Mouse (Mus musculus) left cerebral cortex, postnatal 4 days (tissue): Measurements from ENCODE around the gene Zfp358. TPM values are rescaled to one million over a fixed set of nuclear protein-coding genes. Genes with fewer than 3 reads are reported as not detected.

Experiments
- DNase-seq: peaks from one replicate; pipeline ENCODE4 v3.0.0-alpha.2; 2022
- intact Hi-C: fragments of 180-260 bp; cut with DNase I; formaldehyde crosslinking; loops from one replicate; pipeline ENCODE4 v1.15.1; 2025
- total RNA-seq, 2 experiments: library from RNA; stranded (reverse); gene quantifications; 2 replicates each; pipeline ENCODE4 v1.2.3; 2021

Gene Zfp358
- total RNA-seq, 2 experiments from 2014 or later: 43.3 TPM

DNA sequence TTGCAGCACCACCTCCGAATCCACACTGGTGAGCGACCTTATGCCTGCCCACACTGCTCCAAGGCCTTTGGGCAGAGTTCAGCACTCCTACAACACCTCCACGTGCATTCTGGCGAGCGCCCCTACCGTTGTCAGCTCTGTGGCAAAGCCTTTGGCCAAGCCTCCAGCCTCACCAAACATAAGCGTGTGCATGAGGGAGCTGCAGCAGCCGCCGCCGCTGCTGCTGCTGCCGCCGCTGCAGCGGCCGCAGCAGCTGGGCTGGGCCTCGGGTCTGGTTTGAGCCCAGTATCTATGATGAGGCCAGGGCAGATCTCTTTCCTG is 3.5 kb downstream of the Zfp358 start:
- intact Hi-C loops: no loop called here
- no peak for DNase-seq

DNA sequence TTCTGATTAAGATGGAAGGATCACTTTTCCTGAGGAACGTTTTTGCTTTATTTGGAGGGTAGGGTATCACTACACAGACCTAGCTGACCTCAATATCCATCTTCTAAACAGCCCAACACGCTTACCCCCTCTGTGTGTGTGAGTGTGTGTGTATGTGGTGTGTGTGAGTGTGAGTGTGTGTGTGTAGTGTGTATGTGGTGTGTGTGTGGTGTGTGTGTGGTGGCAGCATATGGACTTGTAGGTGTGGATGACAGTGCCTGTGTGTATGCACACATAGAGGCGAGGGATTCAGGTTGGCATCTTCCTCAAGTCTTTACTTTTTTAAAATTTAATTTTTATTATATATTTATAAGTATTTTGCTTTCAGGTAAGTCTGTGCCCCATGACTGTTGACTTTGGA is 5.6 kb downstream of the Zfp358 start:
- DNase-seq: no peak
- intact Hi-C loops: no loop called here

- intact Hi-C loops: no loop called here
- no peak for DNase-seq
These were observed 6.8 kb downstream of the Zfp358 start for GRCm38 (mm10) chr8:3499751-3500150.

DNA sequence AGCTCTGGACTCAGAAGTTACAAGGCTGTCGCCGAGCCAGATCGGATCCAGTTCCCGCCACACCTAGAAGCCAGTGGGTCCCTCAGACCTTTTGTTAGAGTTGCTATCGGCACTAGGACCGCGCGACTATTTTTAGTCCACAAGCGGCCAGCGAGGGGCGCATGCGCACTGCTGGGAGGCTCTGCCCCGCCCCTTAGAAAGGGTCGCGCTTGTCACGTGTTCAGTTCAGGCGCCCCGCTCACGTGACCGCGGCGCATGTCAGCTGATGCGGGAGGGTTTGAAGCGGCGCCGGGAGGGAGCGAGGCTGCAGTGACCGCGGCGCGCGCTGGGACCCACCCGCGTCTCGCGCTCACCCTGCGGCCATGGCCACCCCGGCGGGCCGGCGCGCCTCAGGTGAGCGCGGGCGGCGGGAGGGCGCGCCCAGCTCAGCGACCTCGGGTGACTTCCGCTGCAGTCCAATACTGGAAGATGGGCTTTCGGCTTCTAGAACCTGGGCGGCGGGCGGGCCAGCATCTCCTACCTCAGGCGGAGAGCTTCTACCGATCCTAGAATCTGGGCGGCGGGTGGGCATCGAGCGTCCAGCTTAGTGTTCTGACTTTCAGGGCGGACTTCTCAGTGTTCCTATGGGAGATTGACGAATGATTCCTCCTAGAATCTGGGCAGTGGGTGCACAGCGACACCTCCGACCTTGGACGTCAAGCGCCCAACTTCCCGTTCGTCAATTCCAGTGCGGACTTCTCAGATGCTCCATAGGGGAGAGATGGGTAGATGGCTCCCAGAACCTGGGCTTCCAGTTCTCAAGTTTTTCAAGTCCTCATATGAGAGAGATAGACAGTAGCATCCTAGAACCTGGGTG is 7.5 kb downstream of the Zfp358 start, which contains the start of gene Mcoln1:
Mcoln1 (plus strand) TSS at position 223 of the 856 bp plus-strand sequence.
- intact Hi-C loops: no loop called here
- peak; percentile 99 for DNase-seq

DNA sequence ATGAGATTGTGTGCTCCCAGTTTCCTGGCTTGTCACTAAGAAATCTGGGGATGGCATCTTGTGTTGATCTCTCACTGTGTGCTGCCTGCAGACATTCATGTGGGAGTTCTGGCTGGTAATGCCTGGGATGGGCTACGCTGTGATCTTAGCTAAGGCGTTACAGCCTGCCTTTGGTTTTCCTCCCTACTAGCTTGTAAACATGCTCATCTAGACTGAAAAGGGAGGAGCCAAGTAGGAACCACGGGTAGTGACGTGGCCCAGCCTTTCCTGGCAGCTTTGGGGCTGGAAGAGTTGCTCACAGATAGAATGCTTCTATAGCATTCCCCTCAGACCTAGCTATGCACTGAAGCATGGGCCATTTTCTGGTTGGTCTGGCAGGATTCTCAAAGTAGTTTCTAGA is 9.3 kb downstream of the Zfp358 start:
- intact Hi-C loops: no loop called here
- DNase-seq: no peak

- intact Hi-C loops: no loop called here
- no peak for DNase-seq
These were observed 15.2 kb downstream of the Zfp358 start for GRCm38 (mm10) chr8:3507979-3508754.

DNA sequence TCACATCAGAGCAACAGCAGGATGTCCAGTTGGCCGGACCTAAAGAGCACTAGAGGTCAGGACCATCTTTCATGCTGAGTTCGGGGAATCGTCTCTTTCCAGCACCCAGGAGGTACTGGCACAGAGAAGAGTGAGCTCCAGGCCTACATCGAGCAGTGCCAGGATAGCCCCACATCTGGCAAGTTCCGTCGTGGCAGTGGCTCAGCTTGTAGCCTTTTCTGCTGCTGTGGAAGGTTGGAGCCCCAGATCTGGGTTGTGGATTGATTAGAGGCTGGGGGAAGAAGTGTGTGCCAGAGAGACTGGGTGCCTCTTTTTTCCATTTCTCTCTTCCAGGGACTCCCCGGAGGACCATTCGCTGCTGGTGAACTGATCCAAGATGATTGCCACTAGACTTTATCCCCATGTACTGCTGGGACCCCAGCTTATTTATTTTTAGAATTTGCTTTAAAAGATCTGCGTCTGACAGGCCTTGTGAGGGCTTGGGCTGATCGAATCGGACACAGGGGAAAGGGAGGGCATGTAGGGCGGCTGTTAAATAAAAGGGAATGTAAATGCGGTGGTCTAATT is 21.8 kb downstream of the Zfp358 start:
- DNase-seq: no peak
- intact Hi-C loops: no loop called here

DNA sequence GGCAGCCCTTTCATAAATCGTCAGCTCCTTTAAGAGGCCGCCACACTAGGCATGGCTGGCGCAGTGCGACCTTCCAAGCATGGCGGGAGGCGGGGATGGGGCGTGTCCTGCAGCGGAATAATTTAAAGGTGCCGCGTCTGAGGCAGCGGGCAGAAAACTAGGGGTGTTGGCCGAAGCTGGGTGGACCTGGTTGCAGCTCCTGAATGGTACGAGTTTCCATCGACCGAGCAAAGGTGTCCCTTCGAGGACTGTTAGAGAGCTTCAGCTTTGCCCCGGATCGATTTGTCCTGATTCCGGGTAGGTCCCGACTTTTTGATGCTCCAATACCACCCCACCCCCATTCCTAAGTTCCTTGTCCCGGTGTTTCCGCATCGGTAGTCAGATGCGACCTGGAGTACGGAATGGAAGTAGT is 22.3 kb downstream of the Zfp358 start, which contains the start of gene Pnpla6:
Pnpla6 (plus strand) TSS at position 125 of the 412 bp plus-strand sequence.
- intact Hi-C loops: no loop called here
- DNase-seq: peak; percentile 87

GRCm38 (mm10) chr8:3515771-3516417 is 23.0 kb downstream of the Zfp358 start:
- DNase-seq: peak; percentile 28
- intact Hi-C loops: no loop called here

DNA sequence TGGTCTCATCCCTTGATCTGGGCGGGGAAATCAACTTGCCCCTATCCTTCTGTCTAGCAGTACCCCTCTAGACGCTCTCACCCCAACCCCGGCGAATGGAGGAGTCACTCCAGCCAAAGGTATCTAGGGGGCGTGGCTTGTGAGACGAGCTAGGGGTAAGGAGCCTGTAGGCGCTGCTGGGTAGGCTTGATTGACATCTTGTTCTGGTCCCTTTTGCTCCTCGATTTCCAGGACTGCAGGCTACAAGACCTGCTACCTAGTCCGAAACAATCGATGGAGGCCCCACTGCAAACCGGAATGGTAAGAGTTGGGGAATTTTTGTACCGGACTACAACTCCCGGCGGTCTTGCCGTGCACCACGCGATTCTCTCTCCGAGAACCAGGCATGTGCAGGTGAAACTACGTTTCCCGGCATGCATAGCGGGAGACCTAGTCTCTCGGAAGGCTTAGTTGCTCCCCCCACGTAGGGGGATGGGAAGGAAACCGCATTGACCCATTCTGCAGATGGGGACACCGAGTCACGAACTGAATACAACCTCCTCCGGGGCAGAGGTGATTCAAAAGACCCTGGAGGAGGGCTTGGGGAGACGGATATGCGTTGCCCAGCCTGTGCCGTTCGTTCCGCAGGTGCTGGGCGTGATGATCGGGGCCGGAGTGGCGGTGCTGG is 23.6 kb downstream of the Zfp358 start:
- peak; percentile 93 for DNase-seq
- intact Hi-C loops: no loop called here

- DNase-seq: peak; percentile 29
These were observed 24.2 kb downstream of the Zfp358 start for GRCm38 (mm10) chr8:3517117-3517495.

GRCm38 (mm10) chr8:3522007-3522697 is 29.2 kb downstream of the Zfp358 start:
- DNase-seq: no peak
- intact Hi-C loops: no loop called here

More at GRCm38 (mm10) chr8:3517117-3517495, 24.2 kb downstream of the Zfp358 start:
- intact Hi-C loops: no loop called here

DNA sequence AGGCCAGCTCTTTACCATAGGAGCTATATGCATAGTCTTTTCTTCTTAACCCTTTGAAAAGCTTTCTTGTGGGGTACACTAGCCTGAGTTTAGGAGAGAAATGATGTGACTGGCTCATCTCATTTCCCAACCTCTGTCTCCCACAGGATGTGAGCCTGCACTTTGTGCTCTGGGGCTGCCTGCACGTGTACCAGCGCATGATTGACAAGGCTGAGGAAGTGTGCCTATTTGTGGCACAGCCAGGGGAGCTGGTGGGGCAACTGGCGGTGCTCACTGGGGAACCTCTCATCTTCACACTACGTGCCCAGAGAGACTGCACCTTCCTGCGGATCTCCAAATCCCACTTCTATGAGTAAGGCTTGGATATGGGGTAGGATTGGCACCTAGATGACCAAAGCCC is 37.9 kb downstream of the Zfp358 start:
- intact Hi-C loops: no loop called here
- DNase-seq: no peak

DNA sequence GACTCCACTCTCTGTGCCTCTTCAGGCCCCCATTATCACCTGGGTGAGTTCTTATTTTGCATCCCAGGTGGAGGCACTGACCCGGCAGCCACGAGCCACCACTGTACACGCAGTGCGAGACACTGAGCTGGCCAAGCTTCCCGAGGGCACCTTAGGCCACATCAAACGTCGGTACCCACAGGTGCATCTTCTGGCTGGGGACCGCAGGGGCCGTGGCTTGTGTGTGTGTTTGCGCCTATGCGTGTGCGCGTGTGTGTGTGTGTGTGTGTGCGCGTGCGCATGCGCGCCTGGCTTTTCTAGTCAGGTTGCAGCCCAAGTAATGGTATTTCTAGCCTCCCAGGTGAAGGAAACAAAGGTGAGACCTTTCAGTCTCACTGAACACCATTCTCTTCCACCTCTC is 39.0 kb downstream of the Zfp358 start:
- DNase-seq: no peak
- intact Hi-C loops: no loop called here

DNA sequence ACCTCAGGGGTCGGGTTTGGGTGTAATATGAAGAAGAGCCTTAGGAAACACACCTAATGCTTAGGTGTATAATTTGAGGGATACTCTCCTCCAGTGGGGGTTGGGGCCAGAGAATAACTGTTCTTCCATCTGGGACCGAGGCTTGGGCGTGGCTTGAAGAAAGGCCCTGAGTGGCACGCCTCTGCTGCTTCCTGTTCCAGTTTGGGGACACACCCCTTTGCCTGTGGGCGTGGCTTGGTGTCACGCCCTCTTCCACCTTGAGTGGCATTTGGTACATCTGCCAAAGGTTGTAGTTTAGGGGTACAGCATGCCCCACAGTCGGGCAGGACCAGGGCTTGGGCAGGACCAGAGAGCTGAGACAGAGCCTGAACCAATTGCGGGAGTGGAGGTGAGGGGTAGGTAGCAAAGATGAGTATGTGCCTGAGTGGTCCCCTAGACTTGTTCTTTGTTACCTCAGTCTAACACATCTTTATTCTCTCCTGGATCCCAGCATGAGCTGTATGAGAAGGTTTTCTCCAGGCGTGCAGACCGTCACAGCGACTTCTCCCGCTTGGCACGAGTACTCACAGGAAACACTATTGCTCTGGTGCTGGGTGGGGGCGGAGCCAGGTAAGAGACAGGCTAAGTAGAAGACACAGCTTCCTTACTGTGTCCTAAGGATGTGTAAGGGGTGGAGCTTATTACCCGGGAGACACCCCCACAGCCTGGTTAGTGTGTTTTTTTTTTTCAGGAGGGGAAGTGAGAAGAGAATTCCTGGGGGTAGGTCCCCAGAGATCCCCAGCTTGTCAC is 43.3 kb downstream of the Zfp358 start:
- no peak for DNase-seq
- intact Hi-C loops: no loop called here

DNA sequence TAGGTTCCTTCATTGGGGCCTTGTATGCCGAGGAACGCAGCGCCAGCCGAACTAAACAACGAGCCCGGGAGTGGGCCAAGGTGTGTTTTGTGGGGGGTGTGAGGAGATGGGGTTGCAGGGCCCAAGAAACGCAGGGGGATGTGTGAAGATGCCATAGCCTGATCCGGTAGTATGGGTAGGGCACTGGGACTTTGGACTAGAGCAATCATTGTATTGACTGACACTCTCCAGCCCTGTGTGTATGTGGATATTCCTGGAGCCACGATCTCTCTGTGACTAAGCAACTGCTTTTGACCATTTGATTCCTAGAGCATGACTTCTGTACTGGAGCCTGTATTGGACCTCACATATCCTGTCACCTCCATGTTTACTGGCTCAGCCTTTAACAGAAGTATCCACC is 44.0 kb downstream of the Zfp358 start:
- intact Hi-C loops: no loop called here
- no peak for DNase-seq

DNA sequence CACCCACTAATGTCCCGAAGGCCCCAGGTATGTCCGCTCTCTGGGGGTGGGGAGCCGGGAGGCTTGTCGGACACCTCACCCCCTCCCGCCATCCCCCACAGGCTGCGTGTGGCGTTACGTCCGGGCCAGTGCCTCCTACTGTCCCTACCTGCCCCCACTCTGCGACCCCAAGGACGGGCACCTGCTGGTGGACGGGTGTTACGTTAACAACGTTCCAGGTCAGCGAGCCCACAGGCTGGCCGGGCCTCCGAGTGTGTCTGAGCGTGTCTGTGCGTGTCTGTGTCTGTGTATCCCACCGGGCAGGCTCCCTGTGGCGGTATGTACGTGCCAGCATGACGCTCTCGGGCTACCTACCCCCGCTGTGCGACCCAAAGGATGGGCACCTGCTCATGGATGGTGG is 44.7 kb downstream of the Zfp358 start:
- intact Hi-C loops: no loop called here

DNA sequence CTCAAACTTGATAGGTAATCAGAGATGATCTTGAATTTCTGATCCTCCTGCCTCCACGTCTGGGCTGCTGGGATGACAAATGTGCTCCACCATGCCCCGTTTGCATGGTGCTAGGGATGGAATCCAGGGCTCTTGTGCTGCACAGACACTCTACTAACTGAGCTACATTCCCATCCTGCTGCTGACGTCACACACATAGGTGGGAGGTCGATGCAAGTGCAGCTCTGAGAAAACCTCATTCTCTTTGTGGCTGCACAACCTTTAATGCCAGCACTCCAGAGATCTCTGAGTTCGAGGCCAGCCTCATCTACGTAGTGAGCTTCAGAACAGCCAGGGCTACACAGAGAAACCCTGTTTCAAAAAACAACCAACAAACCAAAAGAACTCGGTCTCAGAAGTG is 46.2 kb downstream of the Zfp358 start:
- DNase-seq: no peak
- intact Hi-C loops: no loop called here

More for the DNA sequence above, 44.7 kb downstream of the Zfp358 start:
- DNase-seq: no peak

GRCm38 (mm10) chr8:3540076-3540475 is 47.1 kb downstream of the Zfp358 start:
- intact Hi-C loops: no loop called here
- no peak for DNase-seq
